Mouse (Mus musculus) spleen, adult 10 weeks (tissue): ENCODE results near the gene Brip1. TPM values are rescaled to one million over a fixed set of nuclear protein-coding genes. Genes with fewer than 3 reads are reported as not detected.

Experiments used
- polyA plus RNA-seq: library from polyadenylated mRNA; stranded (reverse); fragments of 350-450 nt; fragmentation: Illumina TruSeq; extraction: RNeasy Lipid Tissue Mini Kit (QIAGEN cat#74804); gene quantifications from one replicate; pipeline ENCODE4 v1.2.3, GENCODE M21; 2015; ENCODE audit warnings: low replicate concordance; ENCODE audit not compliant: insufficient read depth

Gene Brip1
- polyA plus RNA-seq = 3.5 TPM

GRCm38 (mm10) chr11:86201037-86201786, at the start of gene Brip1:
Gene Brip1 (minus strand): TSS chr11:86201193.

Other genes with a start within 250 kb of the Brip1 start
- gene Ints2, start 56.4 kb upstream of the Brip1 start, polyA plus RNA-seq = 19.5 TPM
- 92.9 TPM for gene Med13, start 156.4 kb upstream of the Brip1 start, polyA plus RNA-seq